Mouse (Mus musculus) CH12.LX (cell line): ENCODE measurements around the gene Cptp. TPM values are rescaled to one million over a fixed set of nuclear protein-coding genes. Genes with fewer than 3 reads are reported as not detected.

Experiments used
- DNase-seq: peaks from one replicate; pipeline ENCODE4 v3.0.0-alpha.2; 2013; ENCODE audit errors: extremely low read depth
- H3K27ac ChIP-seq: 2 replicates; pipeline ENCODE4 v1.5.1; 2012; ENCODE audit warnings: low read depth, mild to moderate bottlenecking, control low read depth, moderate library complexity; ENCODE audit not compliant: insufficient read depth
- H3K27me3 ChIP-seq: replicated peaks from 2 replicates; pipeline ENCODE3; 2012; ENCODE audit warnings: inconsistent platforms
- H3K36me3 ChIP-seq, 2 experiments: replicated peaks in 1 of 2; 2 replicates each; pipeline versions ENCODE3 to v1.6.1; 2012; ENCODE audit warnings: inconsistent platforms in 1 of 2, low read length in 1 of 2, mild to moderate bottlenecking in 1 of 2, mixed read lengths in 1 of 2, moderate library complexity in 1 of 2; ENCODE audit not compliant: control insufficient read depth in 1 of 2, insufficient read depth in 1 of 2
- H3K4me1 ChIP-seq, 2 experiments: 2 replicates each; pipeline ENCODE4 v1.6.1; 2012; ENCODE audit warnings: inconsistent platforms in 1 of 2, moderate library complexity in 1 of 2; ENCODE audit not compliant: insufficient read depth in 2 of 2, control insufficient read depth in 1 of 2
- H3K4me2 ChIP-seq: 2 replicates; pipeline ENCODE4 v1.6.1; 2012; ENCODE audit warnings: low read depth, mild to moderate bottlenecking, control low read depth; ENCODE audit not compliant: poor library complexity, insufficient read depth, severe bottlenecking
- H3K4me3 ChIP-seq, 3 experiments: fragments of 150-350 bp in 1 of 3; sonication (generic) in 1 of 3; replicated peaks in 1 of 3; 2 replicates each; pipeline versions ENCODE3 to v1.5.1; 2011 to 2012; ENCODE audit warnings: low read depth in 2 of 3, low read length in 2 of 3, mild to moderate bottlenecking in 2 of 3, moderate library complexity in 2 of 3, control low read depth in 1 of 3, improper control_type of control experiment in 1 of 3, inconsistent platforms in 1 of 3, mixed read lengths in 1 of 3; ENCODE audit not compliant: poor library complexity in 1 of 3
- H3K79me2 ChIP-seq: replicated peaks from 2 replicates; pipeline ENCODE4 v1.6.1; 2012; ENCODE audit warnings: mild to moderate bottlenecking, moderate library complexity; ENCODE audit not compliant: control insufficient read depth, poor library complexity, insufficient read depth, severe bottlenecking; ENCODE audit errors: extremely low read depth
- H3K9ac ChIP-seq: 2 replicates; pipeline ENCODE4 v1.6.1; 2012; ENCODE audit warnings: low read depth, mild to moderate bottlenecking, control low read depth, moderate library complexity; ENCODE audit not compliant: insufficient read depth
- H3K9me3 ChIP-seq: replicated peaks from 2 replicates; pipeline ENCODE3; 2012; ENCODE audit warnings: low read length, inconsistent platforms, mixed read lengths
- CTCF ChIP-seq, 2 experiments: IDR thresholded peaks in 1 of 2; conservative IDR thresholded peaks in 1 of 2; 2 replicates each; pipeline ENCODE4 v1.5.1; 2011 to 2012; ENCODE audit warnings: low read depth in 2 of 2, low read length in 2 of 2, improper control_type of control experiment in 1 of 2, inconsistent platforms in 1 of 2, mild to moderate bottlenecking in 1 of 2, moderate library complexity in 1 of 2
- E2F4 ChIP-seq: IDR thresholded peaks from 2 replicates; pipeline ENCODE4 v1.6.1; 2011; ENCODE audit warnings: low read depth, low read length, improper control_type of control experiment; ENCODE audit not compliant: insufficient replicate concordance
- ELF1 ChIP-seq: IDR thresholded peaks from 2 replicates; pipeline ENCODE4 v1.6.1; 2014; ENCODE audit warnings: low read depth, mild to moderate bottlenecking, inconsistent platforms, low read length, improper control_type of control experiment
- EP300 ChIP-seq: IDR thresholded peaks from 2 replicates; pipeline ENCODE4 v1.6.1; 2011; ENCODE audit warnings: low read length, improper control_type of control experiment
- ETS1 ChIP-seq: conservative IDR thresholded peaks from 2 replicates; pipeline ENCODE4 v1.6.1; 2012; ENCODE audit warnings: low read depth, mild to moderate bottlenecking, inconsistent platforms, low read length, improper control_type of control experiment, moderate library complexity
- GABPA ChIP-seq: IDR thresholded peaks from 2 replicates; pipeline ENCODE4 v1.6.1; 2012; ENCODE audit warnings: low read depth, low read length, improper control_type of control experiment, inconsistent platforms; ENCODE audit not compliant: insufficient replicate concordance
- IRF4 ChIP-seq: IDR thresholded peaks from 2 replicates; pipeline ENCODE4 v1.6.1; 2014; ENCODE audit warnings: low read depth, mild to moderate bottlenecking, inconsistent platforms, low read length, improper control_type of control experiment
- JUN ChIP-seq: IDR thresholded peaks from 2 replicates; pipeline ENCODE4 v1.6.1; 2011; ENCODE audit warnings: low read depth, mild to moderate bottlenecking, low read length, improper control_type of control experiment, moderate library complexity; ENCODE audit not compliant: insufficient read depth
- JUND ChIP-seq: conservative IDR thresholded peaks from 2 replicates; pipeline ENCODE4 v1.6.1; 2011; ENCODE audit warnings: low read depth, low read length, improper control_type of control experiment
- KAT2A ChIP-seq: IDR thresholded peaks from 2 replicates; pipeline ENCODE4 v1.6.1; 2012; ENCODE audit warnings: low read length, improper control_type of control experiment, inconsistent platforms; ENCODE audit not compliant: insufficient replicate concordance
- MAX ChIP-seq: IDR thresholded peaks from 2 replicates; pipeline ENCODE4 v1.6.1; 2011; ENCODE audit warnings: low read length, improper control_type of control experiment
- MAZ ChIP-seq: IDR thresholded peaks from 2 replicates; pipeline ENCODE4 v1.6.1; 2012; ENCODE audit warnings: low read depth, mild to moderate bottlenecking, inconsistent platforms, low read length, improper control_type of control experiment, moderate library complexity
- MEF2A ChIP-seq: IDR thresholded peaks from 2 replicates; pipeline ENCODE4 v1.6.1; 2014; ENCODE audit warnings: low read depth, mild to moderate bottlenecking, inconsistent platforms, low read length, improper control_type of control experiment, borderline replicate concordance
- MXI1 ChIP-seq: IDR thresholded peaks from 2 replicates; pipeline ENCODE4 v1.6.1; 2011; ENCODE audit warnings: mild to moderate bottlenecking, low read depth, low read length, improper control_type of control experiment
- MYC ChIP-seq: IDR thresholded peaks from 2 replicates; pipeline ENCODE4 v1.6.1; 2011; ENCODE audit warnings: low read depth, mild to moderate bottlenecking, improper control_type of control experiment, low read length
- PAX5 ChIP-seq: IDR thresholded peaks from 2 replicates; pipeline ENCODE4 v1.6.1; 2012; ENCODE audit warnings: low read length, inconsistent platforms, mixed read lengths
- POLR2A ChIP-seq: IDR thresholded peaks from 2 replicates; pipeline ENCODE4 v1.6.1; 2011; ENCODE audit warnings: low read depth, mild to moderate bottlenecking, improper control_type of control experiment, low read length
- POLR2AphosphoS2 ChIP-seq: IDR thresholded peaks from 2 replicates; pipeline ENCODE4 v1.6.1; 2011; ENCODE audit warnings: low read depth, low read length, improper control_type of control experiment
- RCOR1 ChIP-seq: conservative IDR thresholded peaks from 2 replicates; pipeline ENCODE4 v1.6.1; 2012; ENCODE audit warnings: low read depth, mild to moderate bottlenecking, inconsistent platforms, low read length, improper control_type of control experiment
- TBP ChIP-seq: conservative IDR thresholded peaks from 2 replicates; pipeline ENCODE4 v1.6.1; 2011; ENCODE audit warnings: low read depth, low read length, improper control_type of control experiment
- TCF12 ChIP-seq: IDR thresholded peaks from 2 replicates; pipeline ENCODE4 v1.6.1; 2014; ENCODE audit warnings: low read depth, mild to moderate bottlenecking, inconsistent platforms, low read length, improper control_type of control experiment
- UBTF ChIP-seq: IDR thresholded peaks from 2 replicates; pipeline ENCODE4 v1.6.1; 2012; ENCODE audit warnings: low read depth, mild to moderate bottlenecking, inconsistent platforms, low read length, improper control_type of control experiment, moderate library complexity
- USF1 ChIP-seq: IDR thresholded peaks from 2 replicates; pipeline ENCODE4 v1.6.1; 2014; ENCODE audit warnings: low read depth, mild to moderate bottlenecking, inconsistent platforms, low read length, improper control_type of control experiment
- USF2 ChIP-seq: conservative IDR thresholded peaks from 2 replicates; pipeline ENCODE4 v1.6.1; 2011; ENCODE audit warnings: low read depth, low read length, improper control_type of control experiment
- ZMIZ1 ChIP-seq: IDR thresholded peaks from 2 replicates; pipeline ENCODE4 v1.6.1; 2012; ENCODE audit warnings: low read depth, mild to moderate bottlenecking, inconsistent platforms, low read length, improper control_type of control experiment
- ZNF384 ChIP-seq: IDR thresholded peaks from 2 replicates; pipeline ENCODE4 v1.6.1; 2012; ENCODE audit warnings: low read depth, low read length, improper control_type of control experiment, inconsistent platforms
- dilution Hi-C: fragments of 300-500 bp; cut with MboI; formaldehyde crosslinking; loops from 2 replicates; pipeline ENCODE4 v1.14.3; 2020; ENCODE audit warnings: low sequenced_read_pairs; ENCODE audit not compliant: extremely low pct_unique_long_range_greater_than_20kb, extremely low pct_ligation_motif_present
- in situ Hi-C: fragments of 300-500 bp; cut with MboI; formaldehyde crosslinking; loops from 3 replicates; pipeline ENCODE4 v1.14.3; 2019; ENCODE audit warnings: low sequenced_read_pairs, low pct_ligation_motif_present, low pct_unique_long_range_greater_than_20kb, mixed read lengths
- polyA plus RNA-seq: library from polyadenylated mRNA; unstranded; fragments of >175 nt; gene quantifications from 2 replicates; pipeline ENCODE4 v1.2.1, GENCODE M21; 2012; ENCODE audit warnings: low read depth; ENCODE audit not compliant: insufficient read length
- total RNA-seq, 2 experiments: library from RNA; depleted of rRNA; stranded (reverse); fragments of 300-350 nt in 1 of 2; fragments of >200 nt in 1 of 2; gene quantifications; 2 replicates each; pipeline ENCODE4 v1.2.3; 2012 to 2014

Cptp gene
- total and polyA plus RNA-seq, 3 experiments, result 9.0 to 15.5 (median 12.1) TPM

DNA sequence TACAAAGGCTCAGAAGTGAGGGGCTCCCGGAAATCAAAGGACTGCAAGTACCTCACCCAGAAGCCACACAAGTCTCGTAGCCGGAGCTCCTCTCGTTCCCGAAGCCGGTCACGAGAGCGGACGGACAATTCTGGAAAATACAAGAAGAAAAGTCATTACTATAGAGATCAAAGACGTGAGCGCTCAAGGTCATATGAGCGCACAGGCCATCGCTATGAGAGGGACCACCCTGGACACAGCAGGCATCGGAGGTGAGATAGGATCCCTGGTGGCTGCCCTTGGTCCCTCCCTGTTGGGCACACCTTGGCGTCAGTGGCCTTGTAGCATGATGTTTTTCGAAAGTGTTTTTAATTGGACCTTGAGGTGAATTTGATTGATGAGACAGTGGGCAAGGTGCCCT, 45.8 kb downstream of the Cptp start:
- Histone ChIP-seq H3K79me2 (peaks cover 14% of the 10 kb centered on the region), H3K36me3 (peaks cover 63 to 95% of the 10 kb centered on the region in 2 experiments), H3K4me3 (no peak overlapping the region), H3K9me3 (no peaks in the 10 kb centered on the region), H3K4me1 (no peaks in the 10 kb centered on the region), H3K27me3 (no peaks in the 10 kb centered on the region), H3K27ac (no peak overlapping the region), H3K4me2 (no peak overlapping the region), H3K9ac (no peak overlapping the region)
- DNase-seq, result no peak
- dilution Hi-C loops (no loop called here), in situ Hi-C loops (no loop called here)
- TF ChIP-seq MEF2A (no peak), ZNF384 (no peak), UBTF (no peak), EP300 (no peak), MAX (no peak), ELF1 (no peak), GABPA (no peak), IRF4 (no peak), JUND (no peak), MXI1 (no peak), MAZ (no peak), E2F4 (no peak), TCF12 (no peak), RCOR1 (no peak), JUN (no peak), TBP (no peak), USF2 (no peak), POLR2AphosphoS2 (no peak), USF1 (no peak)

DNA sequence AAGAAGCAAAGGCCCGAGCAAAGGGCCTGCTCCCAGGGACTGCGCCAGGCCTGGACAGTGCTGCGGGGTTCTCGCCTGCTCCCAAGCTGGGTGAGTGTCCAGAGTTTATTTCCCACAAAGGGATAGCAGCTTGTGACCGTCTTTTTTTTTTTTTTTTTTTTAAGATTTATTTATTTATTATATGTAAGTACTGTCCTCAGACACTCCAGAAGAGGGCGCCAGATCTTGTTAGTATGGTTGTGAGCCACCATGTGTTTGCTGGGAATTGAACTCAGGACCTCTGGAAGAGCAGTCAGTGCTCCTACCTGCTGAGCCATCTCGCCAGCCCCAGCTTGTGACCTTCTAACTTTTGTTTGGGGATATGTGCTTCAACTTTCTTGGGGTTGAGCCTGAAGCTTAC, 48.2 kb downstream of the Cptp start:
- H3K9ac ChIP-seq, result no peak overlapping the region
- H3K36me3 ChIP-seq, result peaks cover 80 to 97% of the 10 kb centered on the region in 2 experiments
- in situ Hi-C loops, result no loop called here
- no peaks in the 10 kb centered on the region for H3K9me3 ChIP-seq
- H3K27ac ChIP-seq, result no peak overlapping the region
- dilution Hi-C loops, result no loop called here
- no peak overlapping the region for H3K4me2 ChIP-seq
- TF ChIP-seq PAX5, result no peak
- no peak for TF ChIP-seq MAX
- no peak for TF ChIP-seq POLR2A
- no peak for TF ChIP-seq GABPA
- TF ChIP-seq USF2, result no peak
- TF ChIP-seq CTCF (conservative IDR thresholded peaks at IDR 0.05 in 1 of 2, IDR thresholded peaks at IDR 0.05 in 1 of 2; ENCODE audit: low read depth in 2 of 2, low read length in 2 of 2), result peak in 1 of 2 experiments; percentile 32; a peak in 2 of 4 replicates
- 0 out of 2 replicates have a peak, but pooled peaks have one; percentile 21 for TF ChIP-seq MYC
- no peak for TF ChIP-seq ZMIZ1
- no peak for TF ChIP-seq KAT2A
- TF ChIP-seq RCOR1, result no peak
- TF ChIP-seq ETS1, result no peak
- no peak for TF ChIP-seq TBP
- peak; percentile 81 for TF ChIP-seq ZNF384
- TF ChIP-seq UBTF, result no peak
- TF ChIP-seq, all 38 proteins: peak for 3
- Histone ChIP-seq H3K79me2 (peaks cover 34% of the 10 kb centered on the region), H3K4me3 (no peak overlapping the region), H3K27me3 (no peaks in the 10 kb centered on the region), H3K4me1 (no peaks in the 10 kb centered on the region)
- DNase-seq, result no peak
